Mouse (Mus musculus) spleen, postnatal 4 days (tissue): ENCODE results near the gene Gm49388.
"Not testable (repeated sequence)": the region's sequence is repeated elsewhere in the genome, so short reads cannot be mapped to it uniquely, and the experiment has no call there.

Experiments used
- DNase-seq, 2 experiments: peaks; one replicate each; pipeline ENCODE4 v3.0.0; 2022; ENCODE audit warnings: low spot score in 2 of 2

Gm49388 gene

GRCm38 (mm10) chr7:127802313-127802712 is 16.9 kb downstream of the Gm49388 start:
- no peak for DNase-seq

- no peak for DNase-seq
Observed at GRCm38 (mm10) chr7:127808821-127809220, 23.4 kb downstream of the Gm49388 start.

- DNase-seq = no peak
Observed at GRCm38 (mm10) chr7:127809846-127810245, 24.4 kb downstream of the Gm49388 start.

GRCm38 (mm10) chr7:127810650-127811049 is 25.2 kb downstream of the Gm49388 start:
- DNase-seq = no peak

- no peak for DNase-seq
Observed at GRCm38 (mm10) chr7:127811240-127811639, 25.8 kb downstream of the Gm49388 start.

- no peak for DNase-seq
Observed at GRCm38 (mm10) chr7:127812292-127812691, 26.9 kb downstream of the Gm49388 start.

GRCm38 (mm10) chr7:127813821-127814220 is 28.4 kb downstream of the Gm49388 start:
- no peak for DNase-seq

- DNase-seq = no peak
Observed at GRCm38 (mm10) chr7:127814241-127814921, 29.0 kb downstream of the Gm49388 start.

GRCm38 (mm10) chr7:127815116-127815665 is 29.8 kb downstream of the Gm49388 start:
- no peak for DNase-seq

- peak in 1 of 2 experiments; percentile 35 for DNase-seq
Observed at GRCm38 (mm10) chr7:127815954-127816821, 30.8 kb downstream of the Gm49388 start.

- DNase-seq = no peak
Observed at GRCm38 (mm10) chr7:127817053-127817452, 31.6 kb downstream of the Gm49388 start.

- DNase-seq = no peak
Observed at GRCm38 (mm10) chr7:127817776-127818175, 32.4 kb downstream of the Gm49388 start.

- DNase-seq = no peak
Observed at GRCm38 (mm10) chr7:127820836-127821509, 35.6 kb downstream of the Gm49388 start.

GRCm38 (mm10) chr7:127822494-127822893 is 37.1 kb downstream of the Gm49388 start:
- no peak for DNase-seq

GRCm38 (mm10) chr7:127823236-127824171 is 38.1 kb downstream of the Gm49388 start:
- no peak for DNase-seq

- DNase-seq = no peak
Observed at GRCm38 (mm10) chr7:127824176-127824871, 38.9 kb downstream of the Gm49388 start, which contains the start of the genes Stx4a and Stx1b. Stx4a (plus strand) TSS chr7:127824294. Stx1b (minus strand) TSS chr7:127824549.

- DNase-seq = no peak
Observed at GRCm38 (mm10) chr7:127835550-127835949, 50.1 kb downstream of the Gm49388 start.

- DNase-seq = no peak
Observed at GRCm38 (mm10) chr7:127837473-127837872, 52.1 kb downstream of the Gm49388 start.

GRCm38 (mm10) chr7:127837878-127838277 is 52.5 kb downstream of the Gm49388 start:
- not testable (repeated sequence) for DNase-seq

GRCm38 (mm10) chr7:127840031-127840430 is 54.6 kb downstream of the Gm49388 start:
- DNase-seq = not testable (repeated sequence)
